Mouse (Mus musculus): ENCODE measurements at regions not wholly inside any gene's neighbourhood (a gene's known extent, or its start where the extent isn't known, plus 50 kb on each side); places are given as distances from the start of the nearest gene placed in this dataset.
A peak's percentile ranks its signal among the peaks of the same experiment; 100 is the strongest.

GRCm38 (mm10) chr17:15208030-15208807, 166.9 kb upstream of the Gm3448 start:
- peak overlapping the region; percentile 46 for H3K4me3 ChIP-seq (replicated peaks; ENCODE audit: low read length)
- peak overlapping the region; percentile 57 for H3K9ac ChIP-seq (replicated peaks; ENCODE audit: low read depth, low read length)
- peak overlapping the region; percentile 68 for H3K4me2 ChIP-seq (ENCODE audit: low read length)
- H3K27ac ChIP-seq (ENCODE audit: low read length): peak overlapping the region; percentile 89
- no peaks in the 10 kb centered on the region for H3K36me3 ChIP-seq (ENCODE audit: control insufficient read depth, insufficient read depth)
- WGBS: under 1% methylated on average over 19 of the region's 19 CpGs
- H3K27me3 ChIP-seq (replicated peaks; ENCODE audit: control insufficient read depth, insufficient read depth, low read length): no peaks in the 10 kb centered on the region
- H3K4me1 ChIP-seq (replicated peaks; ENCODE audit: control insufficient read depth, insufficient read depth, low read length): peaks cover 19% of the 10 kb centered on the region
- peak; percentile 84 for ATAC-seq
- no peaks in the 10 kb centered on the region for H3K9me3 ChIP-seq (ENCODE audit: control insufficient read depth, low read length)

- H3K4me3 ChIP-seq (replicated peaks; ENCODE audit: low read length): peak overlapping the region; percentile 46
- no peaks in the 10 kb centered on the region for H3K36me3 ChIP-seq (ENCODE audit: control insufficient read depth, insufficient read depth)
- peak overlapping the region; percentile 89 for H3K27ac ChIP-seq (ENCODE audit: low read length)
- peak overlapping the region; percentile 57 for H3K9ac ChIP-seq (replicated peaks; ENCODE audit: low read depth, low read length)
- 18% methylated on average over 24 of the region's 24 CpGs for WGBS
- peak overlapping the region; percentile 68 for H3K4me2 ChIP-seq (ENCODE audit: low read length)
- no peaks in the 10 kb centered on the region for H3K9me3 ChIP-seq (ENCODE audit: control insufficient read depth, low read length)
- peaks cover 19% of the 10 kb centered on the region for H3K4me1 ChIP-seq (replicated peaks; ENCODE audit: control insufficient read depth, insufficient read depth, low read length)
- H3K27me3 ChIP-seq (replicated peaks; ENCODE audit: control insufficient read depth, insufficient read depth, low read length): no peaks in the 10 kb centered on the region
- ATAC-seq: peak; percentile 43
Measured at GRCm38 (mm10) chr17:15207182-15208029, 166.1 kb upstream of the Gm3448 start.

- no peak for ATAC-seq
- Histone ChIP-seq H3K4me2 (ENCODE audit: low read length) (no peak overlapping the region), H3K9me3 (ENCODE audit: control insufficient read depth, low read length) (no peaks in the 10 kb centered on the region), H3K4me1 (replicated peaks; ENCODE audit: control insufficient read depth, insufficient read depth, low read length) (peaks cover 19% of the 10 kb centered on the region), H3K4me3 (replicated peaks; ENCODE audit: low read length) (no peak overlapping the region), H3K27me3 (replicated peaks; ENCODE audit: control insufficient read depth, insufficient read depth, low read length) (no peaks in the 10 kb centered on the region), H3K27ac (ENCODE audit: low read length) (no peak overlapping the region), H3K36me3 (ENCODE audit: control insufficient read depth, insufficient read depth) (no peaks in the 10 kb centered on the region), H3K9ac (replicated peaks; ENCODE audit: low read depth, low read length) (no peak overlapping the region)
- WGBS: 88% methylated on average over 4 of the region's 4 CpGs
Measured at GRCm38 (mm10) chr17:15205799-15206198, 164.5 kb upstream of the Gm3448 start.

GRCm38 (mm10) chr17:15204524-15204923, 163.2 kb upstream of the Gm3448 start:
- no peaks in the 10 kb centered on the region for H3K9me3 ChIP-seq (ENCODE audit: control insufficient read depth, low read length)
- no peak overlapping the region for H3K4me3 ChIP-seq (replicated peaks; ENCODE audit: low read length)
- ATAC-seq: no peak
- H3K9ac ChIP-seq (replicated peaks; ENCODE audit: low read depth, low read length): no peak overlapping the region
- no peaks in the 10 kb centered on the region for H3K27me3 ChIP-seq (replicated peaks; ENCODE audit: control insufficient read depth, insufficient read depth, low read length)
- H3K4me2 ChIP-seq (ENCODE audit: low read length): no peak overlapping the region
- H3K27ac ChIP-seq (ENCODE audit: low read length): no peak overlapping the region
- H3K4me1 ChIP-seq (replicated peaks; ENCODE audit: control insufficient read depth, insufficient read depth, low read length): peaks cover 19% of the 10 kb centered on the region
- no peaks in the 10 kb centered on the region for H3K36me3 ChIP-seq (ENCODE audit: control insufficient read depth, insufficient read depth)
- 67% methylated on average over 1 of the region's 1 CpGs for WGBS

GRCm38 (mm10) chr17:15199235-15199634, 157.9 kb upstream of the Gm3448 start:
- Histone ChIP-seq H3K4me1 (replicated peaks; ENCODE audit: control insufficient read depth, insufficient read depth, low read length) (peaks cover 17% of the 10 kb centered on the region), H3K4me2 (ENCODE audit: low read length) (no peak overlapping the region), H3K27me3 (replicated peaks; ENCODE audit: control insufficient read depth, insufficient read depth, low read length) (no peaks in the 10 kb centered on the region), H3K27ac (ENCODE audit: low read length) (no peak overlapping the region), H3K4me3 (replicated peaks; ENCODE audit: low read length) (no peak overlapping the region), H3K9me3 (ENCODE audit: control insufficient read depth, low read length) (no peaks in the 10 kb centered on the region), H3K36me3 (ENCODE audit: control insufficient read depth, insufficient read depth) (no peaks in the 10 kb centered on the region), H3K9ac (replicated peaks; ENCODE audit: low read depth, low read length) (no peak overlapping the region)
- peak; percentile 29 for ATAC-seq
- 21% methylated on average over 3 of the region's 3 CpGs for WGBS

- ATAC-seq: no peak
- Histone ChIP-seq H3K9ac (replicated peaks; ENCODE audit: low read depth, low read length) (no peak overlapping the region), H3K4me2 (ENCODE audit: low read length) (no peak overlapping the region), H3K27ac (ENCODE audit: low read length) (no peak overlapping the region), H3K4me3 (replicated peaks; ENCODE audit: low read length) (no peak overlapping the region), H3K27me3 (replicated peaks; ENCODE audit: control insufficient read depth, insufficient read depth, low read length) (no peaks in the 10 kb centered on the region), H3K9me3 (ENCODE audit: control insufficient read depth, low read length) (no peaks in the 10 kb centered on the region), H3K4me1 (replicated peaks; ENCODE audit: control insufficient read depth, insufficient read depth, low read length) (peaks cover 33% of the 10 kb centered on the region), H3K36me3 (ENCODE audit: control insufficient read depth, insufficient read depth) (no peaks in the 10 kb centered on the region)
- 94% methylated on average over 6 of the region's 6 CpGs for WGBS
Measured at GRCm38 (mm10) chr17:15197361-15197760, 156.0 kb upstream of the Gm3448 start.

GRCm38 (mm10) chr17:15195819-15196218, 154.5 kb upstream of the Gm3448 start:
- Histone ChIP-seq H3K27ac (ENCODE audit: low read length) (no peak overlapping the region), H3K9me3 (ENCODE audit: control insufficient read depth, low read length) (no peaks in the 10 kb centered on the region), H3K9ac (replicated peaks; ENCODE audit: low read depth, low read length) (no peak overlapping the region), H3K4me3 (replicated peaks; ENCODE audit: low read length) (no peak overlapping the region), H3K4me1 (replicated peaks; ENCODE audit: control insufficient read depth, insufficient read depth, low read length) (peaks cover 33% of the 10 kb centered on the region), H3K27me3 (replicated peaks; ENCODE audit: control insufficient read depth, insufficient read depth, low read length) (no peaks in the 10 kb centered on the region), H3K36me3 (ENCODE audit: control insufficient read depth, insufficient read depth) (no peaks in the 10 kb centered on the region), H3K4me2 (ENCODE audit: low read length) (no peak overlapping the region)
- no peak for ATAC-seq
- 93% methylated on average over 2 of the region's 2 CpGs for WGBS

- peak; percentile 61 for ATAC-seq
- Histone ChIP-seq H3K4me2 (ENCODE audit: low read length) (no peak overlapping the region), H3K27me3 (replicated peaks; ENCODE audit: control insufficient read depth, insufficient read depth, low read length) (no peaks in the 10 kb centered on the region), H3K36me3 (ENCODE audit: control insufficient read depth, insufficient read depth) (no peaks in the 10 kb centered on the region), H3K27ac (ENCODE audit: low read length) (no peak overlapping the region), H3K4me1 (replicated peaks; ENCODE audit: control insufficient read depth, insufficient read depth, low read length) (peaks cover 33% of the 10 kb centered on the region), H3K9me3 (ENCODE audit: control insufficient read depth, low read length) (no peaks in the 10 kb centered on the region), H3K9ac (replicated peaks; ENCODE audit: low read depth, low read length) (0 out of 2 replicates have a peak overlapping the region, but pooled peaks have one; percentile 25), H3K4me3 (replicated peaks; ENCODE audit: low read length) (no peak overlapping the region)
- 11% methylated on average over 7 of the region's 7 CpGs for WGBS
Measured at GRCm38 (mm10) chr17:15194894-15195461, 153.6 kb upstream of the Gm3448 start.

- Histone ChIP-seq H3K4me2 (ENCODE audit: low read length) (no peak overlapping the region), H3K9ac (replicated peaks; ENCODE audit: low read depth, low read length) (no peak overlapping the region), H3K4me3 (replicated peaks; ENCODE audit: low read length) (no peak overlapping the region), H3K9me3 (ENCODE audit: control insufficient read depth, low read length) (no peaks in the 10 kb centered on the region), H3K4me1 (replicated peaks; ENCODE audit: control insufficient read depth, insufficient read depth, low read length) (peaks cover 27% of the 10 kb centered on the region), H3K27ac (ENCODE audit: low read length) (peak overlapping the region; percentile 28; the same call in 1 of the 2 replicates), H3K36me3 (ENCODE audit: control insufficient read depth, insufficient read depth) (no peaks in the 10 kb centered on the region), H3K27me3 (replicated peaks; ENCODE audit: control insufficient read depth, insufficient read depth, low read length) (no peaks in the 10 kb centered on the region)
- ATAC-seq: peak; percentile 18; the same call in 1 of the 2 replicates
- 40% methylated on average over 6 of the region's 6 CpGs for WGBS
Measured at GRCm38 (mm10) chr17:15193831-15194230, 152.5 kb upstream of the Gm3448 start.

All from forebrain, embryonic 16.5 days (tissue).